Mouse (Mus musculus) frontal cortex, postnatal 10 days (tissue): ENCODE results near the gene Mnat1.

Experiments used
- DNase-seq, 2 experiments: peaks; one replicate each; pipeline ENCODE4 v3.0.0; 2022; ENCODE audit warnings: low spot score in 2 of 2, mixed read lengths in 1 of 2

Mnat1 gene

DNA sequence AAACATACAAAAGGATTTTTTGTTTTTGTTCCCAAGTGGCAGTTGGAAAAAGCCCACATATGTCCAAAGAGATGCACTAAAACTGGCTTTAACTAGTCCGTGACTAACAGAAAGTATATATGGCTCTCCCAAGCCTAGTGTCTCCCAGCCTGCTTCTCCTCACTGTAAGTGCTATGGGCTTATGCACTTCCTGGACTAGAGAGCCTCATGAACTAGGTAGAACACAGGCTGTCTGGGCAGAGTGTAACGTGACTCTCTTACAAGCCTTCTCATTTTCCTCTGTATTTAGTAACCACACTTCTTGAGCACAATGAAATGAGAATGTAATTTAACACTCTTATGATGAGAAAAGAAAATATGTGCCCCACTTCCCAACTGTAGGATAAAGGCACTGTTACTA is 185.2 kb downstream of the Mnat1 start:
- DNase-seq: no peak

DNA sequence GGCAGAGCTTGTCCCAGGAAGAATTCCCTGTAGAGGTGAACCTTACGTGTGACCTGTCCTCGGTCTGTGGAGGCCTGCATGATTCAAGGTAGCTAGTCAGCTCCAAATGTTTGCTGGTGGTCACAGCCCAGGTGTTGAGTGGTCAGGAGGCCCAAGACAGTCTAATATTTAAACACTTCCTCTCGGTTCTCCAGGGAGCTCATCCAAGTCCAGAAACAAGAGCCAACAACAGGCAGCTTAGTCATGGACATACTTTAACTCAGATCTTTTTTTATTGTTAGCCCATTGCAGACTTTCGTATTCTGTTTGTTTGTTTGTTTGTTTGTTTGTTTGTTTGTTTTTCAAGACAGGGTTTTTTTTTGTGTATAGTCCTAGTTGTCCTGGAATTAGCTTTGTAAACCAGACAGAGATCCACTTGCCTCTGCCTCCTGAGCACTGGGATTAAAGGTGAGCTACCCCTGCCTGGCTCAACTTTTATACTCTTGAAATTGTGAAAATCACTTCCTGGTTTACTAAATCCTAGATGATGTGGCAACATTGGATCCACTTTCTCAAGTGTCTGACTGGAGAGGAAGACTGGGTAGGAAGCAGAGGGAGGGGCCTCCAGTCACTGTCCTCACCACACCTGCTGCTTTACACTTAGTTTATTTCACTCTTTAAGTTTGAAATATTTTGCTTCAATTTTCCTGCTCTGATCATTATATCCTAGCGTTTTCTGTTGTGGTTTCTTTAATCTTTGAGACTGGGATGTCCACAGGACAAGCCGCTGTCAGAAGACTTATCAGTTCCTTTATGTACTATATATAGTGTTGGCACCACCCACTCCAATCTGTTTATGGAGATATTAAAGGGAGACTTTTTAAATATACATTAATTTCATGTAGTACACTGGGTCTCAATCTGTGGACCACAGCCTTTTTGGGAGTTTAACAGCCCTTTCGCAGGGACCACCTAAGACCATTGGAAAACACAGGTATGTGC is 194.5 kb downstream of the Mnat1 start:
- no peak for DNase-seq
